Mouse (Mus musculus) ovary, postnatal 10 days (tissue): ENCODE data around the gene Vopp1.

Source experiments
- DNase-seq: peaks from one replicate; pipeline ENCODE4 v3.0.0; 2022; ENCODE audit warnings: low spot score

Gene Vopp1

GRCm38 (mm10) chr6:57784251-57784650 is 40.7 kb downstream of the Vopp1 start:
- DNase-seq, result no peak

DNA sequence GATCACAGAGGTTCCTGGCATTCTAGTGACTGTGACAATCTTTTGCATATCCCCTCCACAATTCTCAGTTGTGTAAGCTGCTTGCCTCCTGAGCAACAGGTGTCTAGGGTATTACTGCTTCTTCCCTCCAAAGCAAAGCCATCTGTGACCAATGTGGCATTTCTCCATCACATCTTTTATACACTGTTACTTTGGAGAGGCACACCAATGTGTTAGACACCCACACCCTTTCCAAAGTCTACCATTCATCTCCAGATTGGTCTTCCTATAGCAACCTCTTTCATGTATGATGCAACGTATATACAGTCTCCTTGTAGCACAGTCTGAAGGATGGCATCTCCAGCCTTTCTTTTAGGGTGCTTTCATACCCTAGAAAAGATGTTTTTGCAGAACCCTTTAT is 42.3 kb downstream of the Vopp1 start:
- DNase-seq, result no peak

GRCm38 (mm10) chr6:57780359-57780758 is 44.6 kb downstream of the Vopp1 start:
- no peak for DNase-seq

GRCm38 (mm10) chr6:57773792-57774191 is 51.2 kb downstream of the Vopp1 start:
- DNase-seq, result no peak

DNA sequence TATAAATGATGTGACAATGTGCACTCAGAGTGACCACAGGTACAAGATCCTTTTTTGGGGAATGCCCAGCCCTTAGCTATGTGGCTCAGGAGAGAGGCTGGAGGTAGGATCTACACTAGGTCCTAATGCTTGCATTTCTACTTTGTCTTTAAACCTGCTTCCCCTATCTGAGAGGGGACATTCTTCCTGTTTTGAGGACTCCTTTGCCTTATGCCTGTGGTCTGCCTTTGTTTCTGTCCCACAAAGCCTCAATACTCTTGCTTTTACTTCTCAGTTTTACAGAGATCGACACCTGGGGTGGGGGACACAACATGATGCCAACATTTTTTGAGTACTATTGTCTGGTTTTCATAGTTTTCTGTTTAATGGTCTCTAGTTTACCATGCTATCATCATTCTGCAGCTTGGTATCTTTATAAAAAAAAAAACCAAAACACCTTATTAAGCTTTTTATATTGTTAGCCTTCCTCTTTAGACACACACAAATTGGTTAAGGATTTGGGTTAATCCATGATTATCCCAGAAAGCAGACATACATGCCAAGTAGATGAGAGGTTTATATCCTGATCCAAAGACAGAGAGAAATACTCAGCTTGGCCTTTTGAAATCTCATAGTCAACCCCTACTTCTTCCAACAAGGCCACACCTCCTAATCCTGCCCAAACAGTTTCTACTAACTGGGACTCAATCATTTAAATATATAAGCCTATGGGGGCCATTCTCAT is 54.3 kb downstream of the Vopp1 start:
- DNase-seq, result no peak

DNA sequence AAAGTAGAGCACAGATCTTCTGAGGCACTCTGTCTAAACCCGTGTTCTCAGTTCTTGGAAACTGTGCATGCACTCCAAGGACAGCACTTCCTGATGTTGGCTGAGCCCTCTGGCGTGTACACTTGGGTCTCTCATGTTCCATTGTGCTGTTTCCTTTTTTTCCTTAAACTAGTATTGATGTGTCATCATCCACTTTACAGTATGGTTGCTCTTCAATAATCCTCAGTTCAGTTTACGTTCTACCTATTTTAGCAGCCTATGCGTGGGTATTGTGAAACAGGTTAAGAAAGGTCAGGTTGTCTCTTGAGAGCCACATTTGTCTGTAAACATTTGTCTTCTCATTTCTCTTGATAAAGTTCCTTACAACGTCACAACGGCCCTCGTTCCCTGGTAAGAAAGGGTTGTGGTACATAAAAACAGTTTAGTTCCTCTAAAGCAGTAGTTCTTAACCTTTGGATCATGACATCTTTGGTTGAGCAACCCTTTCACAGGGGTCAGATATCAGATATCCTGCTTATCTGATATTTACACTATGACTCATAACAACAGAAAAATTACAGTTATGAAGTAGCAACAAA is 55.9 kb downstream of the Vopp1 start:
- DNase-seq, result no peak

- DNase-seq, result no peak
Observed at GRCm38 (mm10) chr6:57767112-57767868, 57.7 kb downstream of the Vopp1 start.

DNA sequence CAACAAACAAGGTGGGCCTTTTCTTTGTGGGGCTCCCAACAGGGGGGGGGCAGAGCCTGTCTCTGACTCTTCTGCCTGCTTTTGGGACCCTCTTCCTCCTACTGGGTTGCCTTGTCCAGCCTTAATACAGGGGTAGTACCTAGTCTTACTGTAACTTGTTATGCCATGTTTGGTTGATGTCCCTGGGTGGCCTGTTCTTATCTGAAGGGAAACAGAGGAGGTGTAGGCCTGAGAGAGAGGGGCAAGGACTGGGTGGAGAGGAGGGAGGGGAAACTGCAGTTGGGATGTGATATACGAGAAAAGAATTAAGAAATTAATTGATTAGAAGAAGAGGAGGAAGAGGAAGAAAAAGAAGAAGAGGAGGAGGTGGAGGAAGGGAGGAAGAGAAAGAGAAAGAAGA is 58.7 kb downstream of the Vopp1 start:
- DNase-seq, result no peak

- DNase-seq, result no peak
Observed at GRCm38 (mm10) chr6:57765095-57765878, 59.7 kb downstream of the Vopp1 start.

- no peak for DNase-seq
Observed at GRCm38 (mm10) chr6:57763054-57763453, 61.9 kb downstream of the Vopp1 start.

- DNase-seq, result no peak
Observed at GRCm38 (mm10) chr6:57753962-57754759, 70.8 kb downstream of the Vopp1 start.

DNA sequence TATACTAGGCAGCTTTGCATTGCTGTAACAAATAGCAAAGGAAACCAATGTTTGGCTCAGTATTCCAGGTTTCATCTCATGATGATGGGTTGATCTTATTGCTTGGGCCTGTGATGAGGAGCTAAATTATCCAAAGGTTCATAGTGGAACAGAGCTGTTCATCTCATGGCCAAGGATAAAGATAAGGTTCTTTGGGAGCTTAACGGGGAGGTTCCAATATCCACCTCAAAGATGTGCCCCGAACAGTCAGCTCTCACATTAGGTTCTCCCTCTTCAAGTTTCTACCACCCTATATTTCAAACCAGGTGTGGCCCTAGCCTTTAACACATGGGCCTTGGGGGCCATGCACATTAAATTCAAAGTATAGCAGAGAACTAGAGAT is 79.2 kb downstream of the Vopp1 start:
- no peak for DNase-seq

GRCm38 (mm10) chr6:57744974-57745747 is 79.8 kb downstream of the Vopp1 start:
- no peak for DNase-seq

DNA sequence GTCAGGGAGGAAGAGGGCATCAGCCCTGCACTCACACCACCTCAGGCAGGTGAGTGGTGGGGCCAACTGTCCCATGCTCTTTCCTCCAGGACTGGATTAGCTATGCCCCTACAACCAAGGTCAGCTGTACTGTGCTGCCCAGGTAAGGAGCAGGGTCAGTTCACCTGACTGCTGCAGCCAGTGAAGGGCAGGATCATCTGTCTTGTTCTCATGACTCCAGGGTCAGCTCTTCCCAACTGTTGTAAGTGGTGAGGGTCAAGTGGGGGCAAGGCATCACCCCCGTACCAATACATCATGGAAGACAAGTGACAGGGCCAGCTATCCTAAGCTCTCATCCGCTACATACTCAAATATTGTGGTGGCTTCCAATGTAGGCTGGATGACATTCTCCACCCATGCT is 80.8 kb downstream of the Vopp1 start:
- DNase-seq, result no peak

DNA sequence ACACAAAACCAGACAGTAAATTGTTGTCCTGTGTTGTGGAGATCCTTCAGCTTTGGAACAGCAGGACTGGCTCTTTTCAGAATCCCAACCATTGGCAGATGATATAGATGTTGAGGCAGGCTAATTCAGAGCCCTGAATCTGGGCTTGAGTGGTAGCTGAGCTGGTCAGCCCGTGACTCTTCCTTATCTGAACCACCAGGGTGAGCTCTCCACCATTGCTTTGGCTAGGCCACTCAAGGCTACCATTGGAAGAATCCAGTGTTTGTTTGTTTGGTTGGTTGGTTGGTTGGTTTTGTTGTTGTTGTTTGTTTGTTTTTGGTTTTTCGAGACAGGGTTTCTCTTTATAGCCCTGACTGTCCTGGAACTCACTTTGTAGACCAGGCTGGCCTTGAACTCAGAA is 81.6 kb downstream of the Vopp1 start:
- DNase-seq, result no peak

- DNase-seq, result no peak
Observed at GRCm38 (mm10) chr6:57742749-57743148, 82.2 kb downstream of the Vopp1 start.

GRCm38 (mm10) chr6:57721347-57721746 is 103.6 kb downstream of the Vopp1 start:
- no peak for DNase-seq

DNA sequence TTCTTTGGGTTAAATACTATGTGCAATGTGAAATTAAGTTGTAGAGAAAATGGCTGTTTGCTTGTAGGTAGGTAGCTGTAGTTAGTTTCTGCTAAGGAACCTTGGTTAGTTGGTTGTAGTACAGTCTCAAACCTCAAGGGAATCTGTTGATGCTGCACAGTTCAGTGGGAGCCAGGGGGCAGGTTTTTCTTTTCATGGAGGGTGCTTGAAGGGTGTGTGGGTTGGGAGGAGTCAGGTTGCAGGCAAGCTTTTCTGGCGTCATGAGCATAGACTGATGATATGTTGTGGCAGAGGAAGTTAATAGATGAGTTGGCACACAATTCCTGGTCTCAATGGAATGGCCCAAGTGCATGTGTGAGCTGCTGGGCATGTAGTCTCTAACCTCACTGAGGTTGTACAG is 113.2 kb downstream of the Vopp1 start:
- no peak for DNase-seq

DNA sequence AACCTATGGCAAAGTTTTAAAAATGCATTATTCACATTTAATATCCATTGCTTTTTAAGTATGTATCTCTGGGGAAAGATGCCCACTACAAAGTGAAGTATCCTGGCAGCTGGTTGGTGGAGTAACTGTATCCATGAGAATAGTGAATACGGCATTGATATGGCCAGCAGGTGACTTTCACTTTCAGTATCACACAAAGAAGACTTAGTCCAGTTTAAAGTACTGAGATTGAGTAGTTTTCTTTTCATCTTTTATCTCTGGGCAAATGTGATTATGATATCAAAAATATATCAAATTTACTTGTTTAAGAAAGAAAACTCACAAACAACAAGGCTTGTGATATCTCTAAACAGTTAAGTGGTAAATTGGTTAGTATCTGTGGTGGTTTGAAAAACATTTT is 118.2 kb downstream of the Vopp1 start:
- DNase-seq, result no peak

GRCm38 (mm10) chr6:57703703-57704102 is 121.3 kb downstream of the Vopp1 start:
- DNase-seq, result no peak
